Mouse (Mus musculus): ENCODE measurements around the gene Asprv1. TPM values are rescaled to one million over a fixed set of nuclear protein-coding genes. Genes with fewer than 3 reads are reported as not detected.

The Asprv1 gene
- 0.50 and 0.61 TPM in 2 replicates for polyA plus RNA-seq (2014; fragmentation: Nextera tagmentation; extraction: Ambion mirVana)

DNA sequence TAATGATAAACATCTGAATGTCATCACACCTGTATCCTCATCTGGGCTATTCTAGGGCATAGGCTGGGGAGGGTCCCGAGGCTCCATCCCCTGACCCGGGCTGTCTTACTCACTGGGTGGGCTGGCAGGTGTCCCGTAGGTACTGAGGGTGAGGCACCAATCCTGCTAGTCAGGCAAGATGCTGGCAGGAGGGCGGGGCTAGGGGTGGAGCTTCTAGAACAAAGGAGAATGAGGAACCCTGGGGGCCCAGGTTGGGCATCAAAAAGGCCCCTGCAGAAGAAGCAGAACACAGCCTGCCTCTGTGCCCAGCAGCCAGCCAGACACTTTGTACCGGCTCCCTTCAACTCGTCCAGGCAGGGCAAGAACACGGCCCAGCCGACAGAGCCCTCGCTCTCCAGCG lies at the start of gene Asprv1:
TSS of gene Asprv1 (plus strand) at position 219 of the 400 bp plus-strand sequence.
- Histone ChIP-seq H3K9me3 (ENCODE audit: control insufficient read depth, low read length) (no peaks in the 10 kb centered on the region), H3K27ac (ENCODE audit: low read depth, low read length) (no peak within 1 kb of the TSS), H3K4me3 (ENCODE audit: low read length) (no peak within 1 kb of the TSS), H3K36me3 (ENCODE audit: control insufficient read depth, insufficient read depth, low read length) (no peaks in the 10 kb centered on the region), H3K4me2 (replicated peaks; ENCODE audit: low read depth, low read length) (no peak within 1 kb of the TSS), H3K9ac (ENCODE audit: low read depth, low read length) (no peak within 1 kb of the TSS), H3K4me1 (ENCODE audit: control insufficient read depth, insufficient read depth, low read length) (no peaks in the 10 kb centered on the region), H3K27me3 (ENCODE audit: control insufficient read depth, insufficient read depth, low read length) (no peaks in the 10 kb centered on the region)
- WGBS: 55% methylated on average over 10 of the region's 10 CpGs
- no peak for ATAC-seq (ENCODE audit: low FRiP score, low TSS enrichment)

DNA sequence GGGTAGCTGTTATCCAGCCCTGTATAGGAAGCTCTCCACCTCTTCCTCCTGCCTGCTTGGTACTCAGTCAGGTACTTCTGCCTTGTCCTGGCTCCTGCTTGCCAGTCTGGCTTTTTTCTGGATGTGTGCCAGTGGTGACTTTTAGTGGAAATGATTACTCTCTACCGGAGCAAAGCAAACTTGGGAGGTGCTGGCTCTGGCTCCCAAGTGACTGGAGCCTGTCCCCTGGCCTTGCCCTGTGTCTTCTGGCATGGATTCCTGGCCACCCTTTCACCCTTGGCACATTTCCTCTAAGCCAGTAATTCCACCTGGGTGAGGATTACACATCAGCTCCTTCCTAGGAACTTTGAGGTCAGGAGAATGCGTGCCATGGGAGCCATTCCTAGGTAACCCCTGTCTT lies 49.6 kb upstream of the Asprv1 start:
- H3K9ac ChIP-seq (ENCODE audit: low read depth, low read length): no peak overlapping the region
- no peak overlapping the region for H3K4me2 ChIP-seq (replicated peaks; ENCODE audit: low read depth, low read length)
- H3K27ac ChIP-seq (ENCODE audit: low read depth, low read length): no peak overlapping the region
- no peaks in the 10 kb centered on the region for H3K9me3 ChIP-seq (ENCODE audit: control insufficient read depth, low read length)
- WGBS: 75% methylated on average over 2 of the region's 2 CpGs
- no peak for ATAC-seq (ENCODE audit: low FRiP score, low TSS enrichment)
- H3K36me3 ChIP-seq (ENCODE audit: control insufficient read depth, insufficient read depth, low read length): no peaks in the 10 kb centered on the region
- H3K4me1 ChIP-seq (ENCODE audit: control insufficient read depth, insufficient read depth, low read length): peaks cover 7% of the 10 kb centered on the region
- no peaks in the 10 kb centered on the region for H3K27me3 ChIP-seq (ENCODE audit: control insufficient read depth, insufficient read depth, low read length)
- no peak overlapping the region for H3K4me3 ChIP-seq (ENCODE audit: low read length)

GRCm38 (mm10) chr6:86579066-86579784 lies 48.7 kb upstream of the Asprv1 start:
- WGBS: 57% methylated on average over 2 of the region's 2 CpGs
- H3K36me3 ChIP-seq (ENCODE audit: control insufficient read depth, insufficient read depth, low read length): no peaks in the 10 kb centered on the region
- H3K27ac ChIP-seq (ENCODE audit: low read depth, low read length): no peak overlapping the region
- H3K4me2 ChIP-seq (replicated peaks; ENCODE audit: low read depth, low read length): no peak overlapping the region
- H3K9me3 ChIP-seq (ENCODE audit: control insufficient read depth, low read length): no peaks in the 10 kb centered on the region
- H3K4me1 ChIP-seq (ENCODE audit: control insufficient read depth, insufficient read depth, low read length): peaks cover 8% of the 10 kb centered on the region
- no peaks in the 10 kb centered on the region for H3K27me3 ChIP-seq (ENCODE audit: control insufficient read depth, insufficient read depth, low read length)
- H3K4me3 ChIP-seq (ENCODE audit: low read length): no peak overlapping the region
- H3K9ac ChIP-seq (ENCODE audit: low read depth, low read length): no peak overlapping the region
- no peak for ATAC-seq (ENCODE audit: low FRiP score, low TSS enrichment)

DNA sequence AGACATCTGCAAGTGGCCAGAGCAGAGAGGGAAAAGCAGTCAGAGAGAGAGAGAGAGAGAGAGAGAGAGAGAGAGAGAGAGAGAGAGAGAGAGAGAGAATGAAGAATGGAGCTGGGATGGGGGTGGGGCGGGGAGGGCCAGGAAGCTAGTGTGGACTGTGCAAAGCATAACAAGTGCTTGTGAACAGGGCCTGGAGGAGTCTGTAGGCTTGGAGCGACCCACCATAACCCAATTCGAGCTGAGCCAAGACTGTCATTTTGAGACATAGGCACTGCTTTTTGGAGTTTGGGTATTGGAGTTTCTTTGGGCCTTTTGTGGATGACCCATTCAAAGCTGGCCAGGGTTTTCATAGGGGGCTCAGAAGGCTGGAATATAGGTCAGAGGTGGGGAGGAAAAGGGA lies 48.0 kb upstream of the Asprv1 start:
- Histone ChIP-seq H3K27ac (ENCODE audit: low read depth, low read length) (no peak overlapping the region), H3K4me2 (replicated peaks; ENCODE audit: low read depth, low read length) (no peak overlapping the region)
- 74% methylated on average over 3 of the region's 3 CpGs for WGBS

GRCm38 (mm10) chr6:86583141-86583540 lies 44.8 kb upstream of the Asprv1 start:
- Histone ChIP-seq H3K9ac (ENCODE audit: low read depth, low read length) (no peak overlapping the region), H3K9me3 (ENCODE audit: control insufficient read depth, low read length) (no peaks in the 10 kb centered on the region), H3K4me2 (replicated peaks; ENCODE audit: low read depth, low read length) (no peak overlapping the region), H3K4me1 (ENCODE audit: control insufficient read depth, insufficient read depth, low read length) (peaks cover 23% of the 10 kb centered on the region), H3K4me3 (ENCODE audit: low read length) (no peak overlapping the region), H3K36me3 (ENCODE audit: control insufficient read depth, insufficient read depth, low read length) (no peaks in the 10 kb centered on the region), H3K27ac (ENCODE audit: low read depth, low read length) (no peak overlapping the region), H3K27me3 (ENCODE audit: control insufficient read depth, insufficient read depth, low read length) (no peaks in the 10 kb centered on the region)
- ATAC-seq (ENCODE audit: low FRiP score, low TSS enrichment): no peak
- WGBS: 97% methylated on average over 3 of the region's 3 CpGs

More for the DNA sequence above, 48.0 kb upstream of the Asprv1 start:
- no peak for ATAC-seq (ENCODE audit: low FRiP score, low TSS enrichment)
- H3K9ac ChIP-seq (ENCODE audit: low read depth, low read length): no peak overlapping the region
- H3K27me3 ChIP-seq (ENCODE audit: control insufficient read depth, insufficient read depth, low read length): no peaks in the 10 kb centered on the region
- H3K9me3 ChIP-seq (ENCODE audit: control insufficient read depth, low read length): no peaks in the 10 kb centered on the region
- no peak overlapping the region for H3K4me3 ChIP-seq (ENCODE audit: low read length)
- H3K36me3 ChIP-seq (ENCODE audit: control insufficient read depth, insufficient read depth, low read length): no peaks in the 10 kb centered on the region
- peaks cover 15% of the 10 kb centered on the region for H3K4me1 ChIP-seq (ENCODE audit: control insufficient read depth, insufficient read depth, low read length)

DNA sequence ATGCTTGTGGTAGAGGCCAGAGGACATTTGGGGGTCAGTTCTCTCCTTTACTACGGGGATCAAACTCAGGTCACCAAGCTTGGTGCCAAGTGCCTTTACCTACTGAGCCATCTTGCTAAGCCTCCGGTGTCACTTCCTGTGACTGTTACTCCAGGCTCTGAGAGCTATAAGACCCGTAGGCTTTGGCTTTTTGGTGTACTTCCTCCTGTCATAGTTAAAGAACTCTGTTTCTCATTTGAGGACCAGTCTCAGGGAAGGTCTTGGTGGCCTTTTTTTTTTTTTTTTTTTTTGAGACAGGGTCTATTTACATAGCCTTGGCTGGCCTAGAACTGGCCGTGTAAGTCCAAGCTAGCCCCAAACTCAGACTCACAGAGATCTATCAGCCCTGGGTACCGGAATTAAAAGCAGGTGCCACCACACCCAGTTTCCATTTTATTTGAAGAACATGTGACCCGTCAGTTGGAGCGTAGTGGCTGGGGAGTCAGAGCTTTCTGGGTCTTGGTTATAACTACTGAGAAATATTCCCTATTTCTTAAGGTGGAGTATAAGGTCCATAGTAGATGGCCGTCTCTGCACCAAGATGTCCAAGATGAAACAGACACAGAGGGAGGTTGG lies 44.3 kb upstream of the Asprv1 start:
- WGBS: 82% methylated on average over 8 of the region's 8 CpGs

DNA sequence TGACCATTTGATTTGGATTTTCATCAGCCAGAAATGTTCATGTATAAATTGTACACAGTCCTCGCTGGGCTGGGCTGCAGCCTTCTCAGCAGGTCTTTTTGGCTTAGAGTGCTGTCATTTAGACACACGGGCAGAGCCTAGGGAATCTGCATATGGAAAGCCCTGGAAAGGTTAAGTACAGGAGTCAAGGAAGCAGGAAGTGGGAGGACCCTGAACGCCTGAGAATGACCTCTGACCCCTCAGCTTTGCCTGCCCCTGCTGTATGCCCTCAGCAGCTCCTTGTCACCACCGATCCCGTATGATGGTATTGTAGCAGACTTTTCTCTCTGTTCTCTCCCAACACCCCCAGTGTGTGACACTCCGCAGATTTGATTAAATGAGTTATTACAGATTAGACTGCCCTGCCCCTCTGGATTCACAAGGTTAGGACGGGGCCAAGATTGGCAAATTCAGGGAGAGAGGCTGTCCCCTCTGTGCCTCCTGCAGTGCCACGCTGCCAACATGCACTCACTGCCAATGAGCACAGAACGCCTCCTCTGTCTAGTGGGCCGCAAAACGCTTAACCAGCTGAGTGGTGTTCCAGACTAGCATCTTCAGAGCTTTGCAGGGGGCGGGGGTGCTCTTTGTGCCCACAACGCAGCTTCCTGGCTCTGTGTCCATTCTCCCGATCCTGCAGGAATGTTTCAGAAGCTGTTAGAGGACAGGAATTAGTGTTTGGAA lies 43.5 kb upstream of the Asprv1 start:
- Histone ChIP-seq H3K9ac (ENCODE audit: low read depth, low read length) (peak overlapping the region; percentile 51), H3K36me3 (ENCODE audit: control insufficient read depth, insufficient read depth, low read length) (no peaks in the 10 kb centered on the region), H3K4me2 (replicated peaks; ENCODE audit: low read depth, low read length) (peak overlapping the region; percentile 39), H3K27ac (ENCODE audit: low read depth, low read length) (peak overlapping the region; percentile 83), H3K27me3 (ENCODE audit: control insufficient read depth, insufficient read depth, low read length) (no peaks in the 10 kb centered on the region), H3K9me3 (ENCODE audit: control insufficient read depth, low read length) (no peaks in the 10 kb centered on the region), H3K4me3 (ENCODE audit: low read length) (peak overlapping the region; percentile 26), H3K4me1 (ENCODE audit: control insufficient read depth, insufficient read depth, low read length) (peaks cover 23% of the 10 kb centered on the region)
- 29% methylated on average over 14 of the region's 14 CpGs for WGBS
- ATAC-seq (ENCODE audit: low FRiP score, low TSS enrichment): peak; percentile 21

More for the DNA sequence above, 44.3 kb upstream of the Asprv1 start:
- Histone ChIP-seq H3K4me3 (ENCODE audit: low read length) (no peak overlapping the region), H3K27me3 (ENCODE audit: control insufficient read depth, insufficient read depth, low read length) (no peaks in the 10 kb centered on the region), H3K36me3 (ENCODE audit: control insufficient read depth, insufficient read depth, low read length) (no peaks in the 10 kb centered on the region), H3K4me2 (replicated peaks; ENCODE audit: low read depth, low read length) (no peak overlapping the region), H3K4me1 (ENCODE audit: control insufficient read depth, insufficient read depth, low read length) (peaks cover 23% of the 10 kb centered on the region), H3K9me3 (ENCODE audit: control insufficient read depth, low read length) (no peaks in the 10 kb centered on the region), H3K9ac (ENCODE audit: low read depth, low read length) (no peak overlapping the region), H3K27ac (ENCODE audit: low read depth, low read length) (no peak overlapping the region)
- no peak for ATAC-seq (ENCODE audit: low FRiP score, low TSS enrichment)

GRCm38 (mm10) chr6:86585070-86585600 lies 42.8 kb upstream of the Asprv1 start:
- Histone ChIP-seq H3K9me3 (ENCODE audit: control insufficient read depth, low read length) (no peaks in the 10 kb centered on the region), H3K27ac (ENCODE audit: low read depth, low read length) (peak overlapping the region; percentile 83), H3K4me1 (ENCODE audit: control insufficient read depth, insufficient read depth, low read length) (peaks cover 22% of the 10 kb centered on the region), H3K4me3 (ENCODE audit: low read length) (peak overlapping the region; percentile 26), H3K27me3 (ENCODE audit: control insufficient read depth, insufficient read depth, low read length) (no peaks in the 10 kb centered on the region), H3K9ac (ENCODE audit: low read depth, low read length) (peak overlapping the region; percentile 51), H3K4me2 (replicated peaks; ENCODE audit: low read depth, low read length) (peak overlapping the region; percentile 39), H3K36me3 (ENCODE audit: control insufficient read depth, insufficient read depth, low read length) (no peaks in the 10 kb centered on the region)
- peak; percentile 73 for ATAC-seq (ENCODE audit: low FRiP score, low TSS enrichment)
- 11% methylated on average over 16 of the region's 16 CpGs for WGBS

Measured in kidney, embryonic 14.5 days (tissue).